In genomic region chr8:93011439-93011838, GRCm38 (mm10) we compare ENCODE assay signal across 7 mouse cellular contexts. TPM values are rescaled to one million over a fixed set of nuclear protein-coding genes. Genes with fewer than 3 reads are reported as not detected.
A peak's percentile ranks its signal among the peaks of the same experiment; 100 is the strongest.
DNase-seq lines count a peak whose midpoint lies in the region; ATAC-seq lines count a peak whose summit lies in the region.

No protein-coding gene starts in this region.

- H3K27me3 ChIP-seq in midbrain, embryonic 15.5 days (replicated peaks) = no peaks in the 10 kb centered on the region

- intact Hi-C loops in left cerebral cortex, postnatal 36 days (cut with DNase I) = loop anchor here (1.0 to 10.0 kb wide), 5 partner anchors 83 to 483 kb away; no protein-coding TSS in a partner anchor

- H3K4me2 ChIP-seq in midbrain, embryonic 15.5 days = no peak overlapping the region

- no peaks in the 10 kb centered on the region for H3K36me3 ChIP-seq in midbrain, embryonic 15.5 days (replicated peaks)

- H3K9me3 ChIP-seq in midbrain, embryonic 15.5 days = no peaks in the 10 kb centered on the region

- no peak overlapping the region for H3K4me3 ChIP-seq in midbrain, embryonic 15.5 days

- no peak overlapping the region for H3K9ac ChIP-seq in midbrain, embryonic 15.5 days

- 9% methylated on average over 9 of the region's 9 CpGs for WGBS in midbrain, embryonic 15.5 days

- H3K27ac ChIP-seq in midbrain, embryonic 15.5 days = no peak overlapping the region

- peak; percentile 74 for DNase-seq in adrenal gland, adult 2 months
- peak; percentile 86 to 94 for DNase-seq in cerebellum, postnatal 4 days (ENCODE audit: low spot score in 2 of 2)
- DNase-seq in gastrocnemius, postnatal 10 days = peak; percentile 90
- peak; percentile 56 for DNase-seq in kidney, adult 11 months
- DNase-seq in left cerebral cortex, postnatal 36 days (ENCODE audit: low spot score in 2 of 2) = peak; percentile 76 to 81
- DNase-seq in spleen, postnatal 10 days (ENCODE audit: low spot score in 2 of 2) = peak; percentile 54 to 81

- ATAC-seq in midbrain, embryonic 15.5 days (replicated peaks) = peak; percentile 82

- no peaks in the 10 kb centered on the region for H3K4me1 ChIP-seq in midbrain, embryonic 15.5 days

RNA-seq across cellular contexts. Expression of gene Ces1a, which starts 36.6 kb away (rescaled TPM):
- total RNA-seq in adrenal gland, adult 2 months (2021) = not detected
- polyA plus RNA-seq in adrenal gland, adult 2 months (2012; rRNA removed) = not detected in 2 replicates
- total RNA-seq in gastrocnemius, postnatal 10 days (2021) = not detected
- under 1 TPM in 1 of 2 experiments, not detected in 1; 0.27 TPM for total RNA-seq in left cerebral cortex, postnatal 36 days (2021)
- not detected in 2 replicates for polyA plus RNA-seq in midbrain, embryonic 15.5 days (2015; fragmentation: Nextera tagmentation; extraction: Ambion mirVana)

RNA-seq across cellular contexts. Expression of gene Slc6a2, which starts 51.6 kb away (rescaled TPM):
- 10 to 100 TPM in 1 of 2 experiments, 1 to 10 TPM in 1; 9.0 to 16.0 TPM for total RNA-seq in adrenal gland, adult 2 months (2021)
- polyA plus RNA-seq in adrenal gland, adult 2 months (2012; rRNA removed) = 1.9 and 4.6 TPM in 2 replicates
- total RNA-seq in gastrocnemius, postnatal 10 days (2021) = under 1 TPM; 0.47 to 0.70 TPM
- total RNA-seq in left cerebral cortex, postnatal 36 days (2021) = under 1 TPM; 0.10 to 0.11 TPM
- polyA plus RNA-seq in midbrain, embryonic 15.5 days (2015; fragmentation: Nextera tagmentation; extraction: Ambion mirVana) = 0.89 and 3.5 TPM in 2 replicates

Comparison
In these comparisons a context has a peak if more than half of its experiments do, and no peak if none do; other contexts are left out.
1. RNA of gene Slc6a2, which starts 51.6 kb away (total RNA-seq): 9.0 to 16.0 TPM in adrenal gland, adult 2 months; 0.47 to 0.70 TPM in gastrocnemius, postnatal 10 days and 0.10 to 0.11 TPM in left cerebral cortex, postnatal 36 days; every median in the first group is over 4 times any median in the second.
2. Peak in every context shown above with its lines, with median percentiles within 50 percentile points of each other: DNase-seq.